Mouse (Mus musculus) E14TG2a.4 (cell line): ENCODE measurements at regions not wholly inside any gene's neighbourhood (a gene's known extent, or its start where the extent isn't known, plus 50 kb on each side); places are given as distances from the start of the nearest gene placed in this dataset.

Experiments used
- H3K27me3 ChIP-seq: 2 replicates; pipeline ENCODE4 v1.6.1; 2014; ENCODE audit warnings: low read length, control low read depth; ENCODE audit not compliant: insufficient read depth
- H3K36me3 ChIP-seq: 2 replicates; pipeline ENCODE4 v1.6.1; 2014; ENCODE audit warnings: low read length, control low read depth; ENCODE audit not compliant: insufficient read depth
- H3K4me1 ChIP-seq: replicated peaks from 2 replicates; pipeline ENCODE4 v1.6.1; 2014; ENCODE audit warnings: low read depth, low read length, control low read depth
- H3K4me3 ChIP-seq: replicated peaks from 2 replicates; pipeline ENCODE4 v1.5.1; 2014; ENCODE audit warnings: mild to moderate bottlenecking, low read length
- H3K9me3 ChIP-seq: 2 replicates; pipeline ENCODE4 v1.6.1; 2014; ENCODE audit warnings: low read length, control low read depth
- CTCF ChIP-seq: conservative IDR thresholded peaks from 2 replicates; pipeline ENCODE4 v1.5.1; 2014; ENCODE audit warnings: low read length
- NANOG ChIP-seq: IDR thresholded peaks from 2 replicates; pipeline ENCODE4 v1.6.1; 2014; ENCODE audit warnings: borderline replicate concordance, low read length, mixed read lengths
- POU5F1 ChIP-seq: IDR thresholded peaks from 2 replicates; pipeline ENCODE4 v1.6.1; 2014; ENCODE audit warnings: low read length, borderline replicate concordance

DNA sequence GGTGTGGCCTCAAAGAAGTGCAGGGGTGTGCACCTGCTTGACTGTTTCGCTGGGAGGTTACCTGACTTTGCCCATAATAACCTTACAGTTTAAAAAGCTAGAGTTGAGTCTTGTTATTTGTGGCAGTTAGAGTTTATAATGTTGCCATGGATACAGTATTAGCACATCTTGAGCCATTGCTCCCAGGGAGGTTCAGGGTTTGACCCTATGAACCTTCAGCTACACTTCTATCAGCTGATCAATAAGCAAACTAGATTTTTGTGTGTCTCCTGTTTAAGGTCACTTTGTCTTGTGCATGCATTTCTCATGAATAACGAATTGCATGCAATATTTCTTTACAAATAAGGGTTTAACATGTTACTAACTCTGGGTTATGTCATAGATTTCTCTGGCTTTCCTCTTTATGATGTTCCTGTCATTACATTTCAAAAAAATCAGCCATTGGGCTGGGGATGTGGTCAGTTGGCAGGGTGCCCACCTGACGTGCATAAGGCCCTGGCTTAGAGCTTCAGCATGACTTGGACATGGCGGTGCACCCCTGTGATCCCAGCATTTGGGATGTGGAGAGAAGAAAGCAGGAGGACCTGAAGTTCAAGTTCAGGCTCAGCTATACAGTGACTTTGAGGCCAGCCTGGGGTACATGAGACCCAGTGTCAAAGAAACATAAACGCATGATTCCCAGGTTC lies 191.7 kb downstream of the Ackr3 start:
- Histone ChIP-seq H3K4me3 (no peak overlapping the region), H3K9me3 (no peaks in the 10 kb centered on the region), H3K4me1 (peaks cover 21% of the 10 kb centered on the region), H3K36me3 (no peaks in the 10 kb centered on the region), H3K27me3 (no peaks in the 10 kb centered on the region)
- no peak for TF ChIP-seq CTCF
- TF ChIP-seq POU5F1: no peak
- no peak for TF ChIP-seq NANOG

DNA sequence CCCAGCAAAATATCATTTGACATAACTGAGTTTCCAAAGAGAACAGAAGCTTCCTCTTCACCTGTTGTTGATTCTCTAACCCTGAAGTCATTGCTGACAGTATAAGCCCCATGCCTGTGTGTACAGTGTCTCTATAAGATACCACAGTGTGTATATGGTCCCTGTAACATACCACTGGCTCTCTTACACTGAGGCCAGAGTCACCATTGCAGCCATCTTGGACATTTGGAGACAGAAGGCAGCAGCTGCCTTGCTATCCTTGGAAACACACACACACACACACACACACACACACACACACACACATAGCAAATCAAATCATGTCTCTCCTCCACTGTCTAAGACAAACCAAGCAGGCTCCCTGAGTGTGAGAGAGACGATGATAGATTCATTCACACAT lies 192.9 kb downstream of the Ackr3 start:
- TF ChIP-seq NANOG: no peak
- TF ChIP-seq POU5F1: no peak
- TF ChIP-seq CTCF: no peak
- Histone ChIP-seq H3K36me3 (no peaks in the 10 kb centered on the region), H3K4me1 (peaks cover 21% of the 10 kb centered on the region), H3K4me3 (no peak overlapping the region), H3K27me3 (no peaks in the 10 kb centered on the region), H3K9me3 (no peaks in the 10 kb centered on the region)

DNA sequence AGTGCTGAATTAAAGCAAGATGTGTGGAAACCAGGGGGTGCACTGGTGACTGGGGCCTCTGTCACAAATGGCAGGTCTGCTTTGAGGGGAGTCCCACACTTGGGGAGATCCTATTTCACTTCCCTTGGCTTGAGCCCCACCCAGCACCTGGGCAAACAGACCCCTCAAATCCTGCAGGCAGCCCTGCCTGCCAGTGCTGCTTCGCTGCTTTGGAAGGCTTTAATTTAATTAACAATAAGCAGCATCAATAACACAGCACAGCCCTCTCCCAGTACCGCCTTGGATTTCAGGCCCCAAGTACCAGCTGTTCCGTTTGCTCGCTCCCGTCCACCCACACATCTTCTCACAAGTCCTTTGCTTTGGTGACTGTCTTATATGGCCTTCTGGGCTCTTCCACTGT lies 193.6 kb downstream of the Ackr3 start:
- H3K4me1 ChIP-seq: peaks cover 21% of the 10 kb centered on the region
- TF ChIP-seq CTCF (no peak), NANOG (no peak), POU5F1 (no peak)
- H3K9me3 ChIP-seq: no peaks in the 10 kb centered on the region
- H3K36me3 ChIP-seq: no peaks in the 10 kb centered on the region
- H3K27me3 ChIP-seq: no peaks in the 10 kb centered on the region
- H3K4me3 ChIP-seq: no peak overlapping the region

DNA sequence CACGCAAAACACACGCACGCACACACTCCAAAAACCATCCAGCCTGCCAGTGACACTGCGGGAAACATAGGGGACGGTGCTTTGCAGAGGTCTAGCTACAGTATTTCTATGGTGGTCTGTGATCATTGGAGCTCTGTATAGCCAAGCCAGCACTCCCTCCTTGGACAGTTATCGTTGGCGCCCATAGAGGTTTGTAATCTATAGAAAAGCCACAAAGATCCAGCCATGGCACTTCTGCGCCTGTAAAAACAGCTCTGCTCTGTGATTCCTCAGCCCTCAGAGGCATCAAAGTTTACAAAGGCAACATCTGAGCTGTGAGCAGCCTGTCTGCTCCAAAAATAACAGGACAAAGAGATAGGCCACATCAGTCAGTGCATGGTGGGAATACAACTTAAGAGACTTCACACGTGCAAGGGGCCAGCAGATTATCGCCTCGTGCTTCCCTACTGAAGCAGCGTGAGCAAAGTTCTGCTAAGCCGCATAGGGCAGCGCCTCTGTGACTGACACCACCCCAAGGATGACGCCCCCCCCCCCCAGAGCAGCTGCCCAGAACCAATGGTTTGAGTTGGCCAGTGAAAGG lies 194.7 kb downstream of the Ackr3 start:
- no peak for TF ChIP-seq CTCF
- TF ChIP-seq POU5F1: no peak
- TF ChIP-seq NANOG: no peak
- no peak overlapping the region for H3K4me3 ChIP-seq
- H3K9me3 ChIP-seq: no peaks in the 10 kb centered on the region
- H3K27me3 ChIP-seq: no peaks in the 10 kb centered on the region
- H3K36me3 ChIP-seq: no peaks in the 10 kb centered on the region
- H3K4me1 ChIP-seq: peaks cover 31% of the 10 kb centered on the region

DNA sequence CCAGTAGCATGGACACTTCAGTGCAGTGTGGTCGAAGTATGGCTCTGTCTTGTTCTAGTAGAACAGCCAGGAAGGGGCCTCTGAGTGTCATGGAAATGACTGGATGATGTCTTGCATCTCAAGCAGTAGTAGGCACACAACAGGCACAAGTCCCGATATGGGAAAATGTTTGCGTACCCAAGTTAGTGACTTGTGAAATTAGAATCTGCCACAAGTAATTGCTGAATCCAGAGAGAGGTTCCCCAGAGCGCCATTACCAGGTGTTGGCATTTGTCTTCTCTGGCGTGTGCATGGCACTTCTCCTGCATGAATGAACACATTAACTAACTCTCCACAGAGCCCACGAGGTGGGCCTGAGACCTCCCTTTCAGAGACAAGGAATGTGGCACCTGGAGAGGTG lies 199.3 kb downstream of the Ackr3 start:
- no peak for TF ChIP-seq CTCF
- no peak for TF ChIP-seq NANOG
- TF ChIP-seq POU5F1: no peak
- Histone ChIP-seq H3K27me3 (no peaks in the 10 kb centered on the region), H3K36me3 (no peaks in the 10 kb centered on the region)

DNA sequence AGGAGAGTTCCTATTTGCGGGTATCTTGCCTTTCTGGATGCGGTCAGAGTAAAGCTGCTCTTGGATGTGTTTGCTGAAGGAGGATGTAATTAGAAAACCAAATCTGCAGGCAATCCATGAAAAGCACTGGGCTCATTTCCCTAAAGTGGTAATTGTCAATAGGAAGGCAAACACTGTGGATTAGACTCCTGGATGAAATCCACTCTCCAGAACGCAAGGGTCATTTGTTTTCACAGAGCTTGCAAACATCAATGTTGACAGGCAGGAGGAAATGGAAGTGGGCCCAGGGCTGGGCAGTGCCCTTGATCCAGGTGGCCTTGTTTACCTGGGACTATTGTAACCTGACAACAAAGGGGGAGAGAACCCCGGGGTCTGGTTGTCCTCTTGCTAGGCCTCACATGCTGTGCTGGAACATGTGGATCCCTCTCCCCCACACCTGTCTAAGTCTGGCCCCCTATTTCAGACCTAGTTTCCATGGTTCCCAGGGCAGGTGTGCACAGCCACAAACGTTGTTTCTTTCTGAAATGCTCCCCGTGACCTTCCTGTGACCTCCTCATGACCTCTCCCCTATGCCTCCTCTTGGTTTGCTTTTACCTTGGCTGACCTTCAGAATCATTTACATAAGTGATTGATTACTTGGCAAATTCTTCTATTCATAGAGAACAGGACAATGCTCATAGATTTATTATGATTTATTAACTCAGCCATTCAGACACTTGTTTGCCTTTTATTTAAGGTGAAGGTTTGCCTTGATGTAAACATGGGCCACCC lies 197.9 kb upstream of the Cops8 start:
- Histone ChIP-seq H3K4me1 (peaks cover 57% of the 10 kb centered on the region), H3K4me3 (no peak overlapping the region), H3K9me3 (no peaks in the 10 kb centered on the region), H3K27me3 (no peaks in the 10 kb centered on the region), H3K36me3 (no peaks in the 10 kb centered on the region)
- TF ChIP-seq POU5F1 (no peak), NANOG (peak; percentile 57; the same call in 1 of the 2 replicates), CTCF (no peak)

More for the DNA sequence above, 199.3 kb downstream of the Ackr3 start:
- no peak overlapping the region for H3K4me3 ChIP-seq
- peaks cover 60% of the 10 kb centered on the region for H3K4me1 ChIP-seq
- no peaks in the 10 kb centered on the region for H3K9me3 ChIP-seq

DNA sequence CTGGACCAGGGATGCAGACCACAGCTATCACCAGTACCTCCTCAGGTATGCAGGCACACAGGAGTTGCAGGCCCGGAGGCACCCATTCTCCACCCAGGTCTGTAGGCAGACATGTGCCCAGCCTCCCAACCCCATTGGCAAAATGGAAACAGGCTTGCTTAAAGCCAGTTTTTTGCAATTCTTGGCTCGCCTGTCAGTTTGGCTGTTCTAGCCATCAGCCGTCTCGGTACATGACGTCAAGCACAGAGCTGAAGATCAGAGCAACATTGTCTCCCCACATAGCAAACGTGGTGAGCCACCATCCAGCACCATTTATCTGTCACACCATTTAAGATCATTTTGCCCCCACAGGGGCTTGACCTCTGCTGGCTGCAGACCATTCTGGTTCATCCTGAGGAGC lies 196.1 kb upstream of the Cops8 start:
- Histone ChIP-seq H3K36me3 (no peaks in the 10 kb centered on the region), H3K27me3 (no peaks in the 10 kb centered on the region), H3K4me1 (peaks cover 63% of the 10 kb centered on the region), H3K9me3 (no peaks in the 10 kb centered on the region), H3K4me3 (no peak overlapping the region)
- TF ChIP-seq POU5F1 (no peak), CTCF (no peak), NANOG (no peak)

DNA sequence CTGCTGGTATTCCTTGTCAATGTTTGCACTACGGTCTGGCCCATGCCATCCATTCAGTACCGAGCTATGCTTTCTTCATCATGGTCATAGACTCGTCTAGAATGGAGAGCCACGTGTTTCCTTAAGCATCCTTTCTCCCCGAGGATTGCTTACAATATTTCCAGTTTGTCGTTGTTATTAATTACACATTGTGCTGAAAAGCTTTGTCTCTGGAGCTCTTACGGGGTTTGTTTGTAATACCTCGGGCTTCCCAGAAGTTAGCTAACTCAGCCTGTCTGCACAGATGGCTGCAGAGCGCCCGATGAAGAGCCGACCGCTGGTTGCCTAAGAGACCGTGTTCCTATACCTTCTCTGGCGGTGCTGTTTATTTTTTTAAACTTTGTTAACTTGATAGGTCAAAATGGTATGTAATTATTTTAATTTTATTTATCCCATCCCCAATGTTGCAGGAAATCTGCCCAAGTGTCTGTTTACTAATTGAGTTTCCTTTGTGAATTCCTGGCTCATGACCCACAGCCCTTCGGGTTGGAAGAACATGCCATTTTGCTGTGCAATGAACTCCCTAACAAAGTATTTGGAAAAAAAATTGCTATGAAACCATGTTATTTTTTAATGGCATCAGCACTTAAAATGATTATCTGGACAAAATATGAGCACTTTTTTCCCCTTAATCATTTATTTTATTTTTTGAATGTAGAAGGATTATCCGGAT lies 194.1 kb upstream of the Cops8 start:
- Histone ChIP-seq H3K4me3 (no peak overlapping the region), H3K36me3 (no peaks in the 10 kb centered on the region), H3K9me3 (peaks cover 9% of the 10 kb centered on the region), H3K4me1 (peaks cover 68% of the 10 kb centered on the region), H3K27me3 (no peaks in the 10 kb centered on the region)
- TF ChIP-seq POU5F1 (no peak), CTCF (no peak), NANOG (no peak)
